Mouse (Mus musculus): ENCODE measurements around the gene Crot.

The Crot gene

GRCm38 (mm10) chr5:9035457-9035856, 38.3 kb upstream of the Crot start:
- Histone ChIP-seq H3K9me3 (ENCODE audit: low read length) (peaks cover 14% of the 10 kb centered on the region), H3K4me3 (replicated peaks; ENCODE audit: low read length) (no peak overlapping the region)
- no peak for TF ChIP-seq NANOG (IDR thresholded peaks at IDR 0.05; ENCODE audit: borderline replicate concordance, low read length)
- no peak for TF ChIP-seq POU5F1 (IDR thresholded peaks at IDR 0.05; ENCODE audit: borderline replicate concordance, low read length)
- TF ChIP-seq CTCF (conservative IDR thresholded peaks at IDR 0.05; ENCODE audit: low read length), result no peak

GRCm38 (mm10) chr5:9034535-9034934, 37.4 kb upstream of the Crot start:
- no peak for TF ChIP-seq CTCF (conservative IDR thresholded peaks at IDR 0.05; ENCODE audit: low read length)
- TF ChIP-seq NANOG (IDR thresholded peaks at IDR 0.05; ENCODE audit: borderline replicate concordance, low read length), result no peak
- TF ChIP-seq POU5F1 (IDR thresholded peaks at IDR 0.05; ENCODE audit: borderline replicate concordance, low read length), result no peak
- H3K36me3 ChIP-seq (ENCODE audit: insufficient read depth, low read length), result no peaks in the 10 kb centered on the region
- H3K4me3 ChIP-seq (replicated peaks; ENCODE audit: low read length), result no peak overlapping the region
- peaks cover 16% of the 10 kb centered on the region for H3K9me3 ChIP-seq (ENCODE audit: low read length)
- H3K27me3 ChIP-seq (ENCODE audit: insufficient read depth, low read length), result no peaks in the 10 kb centered on the region
- no peaks in the 10 kb centered on the region for H3K4me1 ChIP-seq (replicated peaks; ENCODE audit: low read depth, low read length)

More at GRCm38 (mm10) chr5:9035457-9035856, 38.3 kb upstream of the Crot start:
- no peaks in the 10 kb centered on the region for H3K4me1 ChIP-seq (replicated peaks; ENCODE audit: low read depth, low read length)
- H3K27me3 ChIP-seq (ENCODE audit: insufficient read depth, low read length), result no peaks in the 10 kb centered on the region
- no peaks in the 10 kb centered on the region for H3K36me3 ChIP-seq (ENCODE audit: insufficient read depth, low read length)

- no peaks in the 10 kb centered on the region for H3K4me1 ChIP-seq (replicated peaks; ENCODE audit: low read depth, low read length)
- TF ChIP-seq NANOG (IDR thresholded peaks at IDR 0.05; ENCODE audit: borderline replicate concordance, low read length), result no peak
- TF ChIP-seq CTCF (conservative IDR thresholded peaks at IDR 0.05; ENCODE audit: low read length), result no peak
- TF ChIP-seq POU5F1 (IDR thresholded peaks at IDR 0.05; ENCODE audit: borderline replicate concordance, low read length), result no peak
- H3K4me3 ChIP-seq (replicated peaks; ENCODE audit: low read length), result no peak overlapping the region
- no peaks in the 10 kb centered on the region for H3K27me3 ChIP-seq (ENCODE audit: insufficient read depth, low read length)
- H3K36me3 ChIP-seq (ENCODE audit: insufficient read depth, low read length), result no peaks in the 10 kb centered on the region
- H3K9me3 ChIP-seq (ENCODE audit: low read length), result peaks cover 23% of the 10 kb centered on the region
Observed at GRCm38 (mm10) chr5:9033843-9034242, 36.7 kb upstream of the Crot start.

GRCm38 (mm10) chr5:9032641-9033040, 35.5 kb upstream of the Crot start:
- Histone ChIP-seq H3K27me3 (ENCODE audit: insufficient read depth, low read length) (no peaks in the 10 kb centered on the region), H3K4me1 (replicated peaks; ENCODE audit: low read depth, low read length) (no peaks in the 10 kb centered on the region), H3K9me3 (ENCODE audit: low read length) (peaks cover 34% of the 10 kb centered on the region), H3K4me3 (replicated peaks; ENCODE audit: low read length) (no peak overlapping the region), H3K36me3 (ENCODE audit: insufficient read depth, low read length) (no peaks in the 10 kb centered on the region)
- TF ChIP-seq POU5F1 (IDR thresholded peaks at IDR 0.05; ENCODE audit: borderline replicate concordance, low read length) (no peak), NANOG (IDR thresholded peaks at IDR 0.05; ENCODE audit: borderline replicate concordance, low read length) (no peak), CTCF (conservative IDR thresholded peaks at IDR 0.05; ENCODE audit: low read length) (no peak)

DNA sequence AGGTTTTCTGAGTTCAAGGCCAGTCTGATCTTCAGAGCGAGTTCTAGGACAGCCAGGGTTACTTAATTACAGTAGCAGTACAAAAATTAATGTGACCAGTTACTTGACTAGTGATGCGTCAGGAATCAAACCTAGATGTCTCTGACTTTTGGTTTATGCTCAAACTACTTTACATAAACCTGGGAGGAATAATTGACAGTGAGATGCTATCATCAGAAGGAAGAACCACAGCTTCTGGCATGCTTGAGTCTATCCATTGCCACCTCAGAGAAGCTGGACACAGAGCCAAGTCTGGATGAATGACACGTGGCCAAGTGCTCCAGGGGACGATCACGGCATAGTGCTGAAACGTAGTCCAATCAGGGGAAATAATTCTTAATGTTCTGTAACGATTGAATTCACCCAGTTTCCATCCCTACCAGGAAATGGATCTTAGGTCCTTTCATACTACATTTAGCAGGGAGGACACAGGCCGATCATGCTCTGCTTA, 35.0 kb upstream of the Crot start:
- TF ChIP-seq NANOG (IDR thresholded peaks at IDR 0.05; ENCODE audit: borderline replicate concordance, low read length) (no peak), CTCF (conservative IDR thresholded peaks at IDR 0.05; ENCODE audit: low read length) (no peak), POU5F1 (IDR thresholded peaks at IDR 0.05; ENCODE audit: borderline replicate concordance, low read length) (no peak)
- no peak overlapping the region for H3K4me3 ChIP-seq (replicated peaks; ENCODE audit: low read length)
- H3K4me1 ChIP-seq (replicated peaks; ENCODE audit: low read depth, low read length), result no peaks in the 10 kb centered on the region
- H3K27me3 ChIP-seq (ENCODE audit: insufficient read depth, low read length), result no peaks in the 10 kb centered on the region
- H3K36me3 ChIP-seq (ENCODE audit: insufficient read depth, low read length), result no peaks in the 10 kb centered on the region
- H3K9me3 ChIP-seq (ENCODE audit: low read length), result peaks cover 39% of the 10 kb centered on the region

DNA sequence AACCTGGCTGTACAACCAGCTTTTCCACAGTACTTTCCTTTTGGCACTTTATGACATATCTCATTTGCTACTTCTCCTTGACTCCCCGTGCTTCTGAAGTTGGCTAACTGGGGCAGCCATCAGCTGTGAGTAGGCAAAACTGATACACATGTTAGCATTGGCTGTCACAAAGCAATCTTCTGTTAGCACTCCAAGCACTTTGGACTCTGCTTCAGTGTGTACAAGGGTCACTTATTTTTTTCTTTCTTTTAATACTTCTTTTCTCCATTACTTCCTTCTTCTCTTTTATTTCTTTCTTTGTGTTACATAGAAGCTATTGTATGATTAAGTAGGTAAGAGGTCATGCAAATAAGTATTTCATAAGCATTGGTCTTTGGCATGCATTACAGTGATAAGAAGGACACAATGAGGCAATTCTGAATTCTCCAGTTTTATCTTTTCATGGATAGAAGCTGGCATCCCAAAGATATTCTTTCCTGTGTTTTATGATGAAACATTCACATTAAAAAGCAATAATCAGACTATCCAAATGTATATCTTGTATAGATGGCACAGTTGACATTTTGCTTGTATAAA, 31.2 kb upstream of the Crot start:
- no peaks in the 10 kb centered on the region for H3K4me1 ChIP-seq (replicated peaks; ENCODE audit: low read depth, low read length)
- H3K36me3 ChIP-seq (ENCODE audit: insufficient read depth, low read length), result no peaks in the 10 kb centered on the region
- no peak for TF ChIP-seq CTCF (conservative IDR thresholded peaks at IDR 0.05; ENCODE audit: low read length)
- TF ChIP-seq NANOG (IDR thresholded peaks at IDR 0.05; ENCODE audit: borderline replicate concordance, low read length), result no peak
- TF ChIP-seq POU5F1 (IDR thresholded peaks at IDR 0.05; ENCODE audit: borderline replicate concordance, low read length), result no peak
- H3K27me3 ChIP-seq (ENCODE audit: insufficient read depth, low read length), result no peaks in the 10 kb centered on the region
- no peak overlapping the region for H3K4me3 ChIP-seq (replicated peaks; ENCODE audit: low read length)
- H3K9me3 ChIP-seq (ENCODE audit: low read length), result peaks cover 48% of the 10 kb centered on the region

- no peaks in the 10 kb centered on the region for H3K4me1 ChIP-seq (replicated peaks; ENCODE audit: low read depth, low read length)
- H3K36me3 ChIP-seq (ENCODE audit: insufficient read depth, low read length), result no peaks in the 10 kb centered on the region
- TF ChIP-seq CTCF (conservative IDR thresholded peaks at IDR 0.05; ENCODE audit: low read length) (no peak), POU5F1 (IDR thresholded peaks at IDR 0.05; ENCODE audit: borderline replicate concordance, low read length) (no peak), NANOG (IDR thresholded peaks at IDR 0.05; ENCODE audit: borderline replicate concordance, low read length) (no peak)
- H3K4me3 ChIP-seq (replicated peaks; ENCODE audit: low read length), result no peak overlapping the region
- H3K9me3 ChIP-seq (ENCODE audit: low read length), result no peaks in the 10 kb centered on the region
- H3K27me3 ChIP-seq (ENCODE audit: insufficient read depth, low read length), result no peaks in the 10 kb centered on the region
Observed at GRCm38 (mm10) chr5:9015352-9015751, 18.2 kb upstream of the Crot start.

DNA sequence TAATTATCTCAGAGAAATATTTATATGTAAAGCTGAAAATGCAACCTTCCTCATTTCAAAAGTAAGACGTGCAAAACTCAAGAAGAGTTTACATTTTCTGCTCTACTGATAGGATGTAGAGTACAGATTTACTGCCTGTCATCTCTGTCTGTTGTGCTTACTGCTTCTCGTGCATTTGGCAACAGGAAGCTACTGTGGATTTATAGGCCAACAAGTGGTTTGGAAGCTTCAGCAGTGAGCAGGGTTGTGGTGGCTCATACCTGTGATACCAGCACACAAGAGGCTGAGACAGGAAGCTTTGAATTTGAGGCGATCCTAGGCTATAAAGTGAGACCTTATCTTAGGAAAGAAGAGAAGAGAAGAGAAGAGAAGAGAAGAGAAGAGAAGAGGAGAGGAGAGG, 17.6 kb upstream of the Crot start:
- Histone ChIP-seq H3K4me1 (replicated peaks; ENCODE audit: low read depth, low read length) (no peaks in the 10 kb centered on the region), H3K27me3 (ENCODE audit: insufficient read depth, low read length) (no peaks in the 10 kb centered on the region), H3K36me3 (ENCODE audit: insufficient read depth, low read length) (no peaks in the 10 kb centered on the region), H3K4me3 (replicated peaks; ENCODE audit: low read length) (no peak overlapping the region), H3K9me3 (ENCODE audit: low read length) (no peaks in the 10 kb centered on the region)
- TF ChIP-seq POU5F1 (IDR thresholded peaks at IDR 0.05; ENCODE audit: borderline replicate concordance, low read length) (no peak), NANOG (IDR thresholded peaks at IDR 0.05; ENCODE audit: borderline replicate concordance, low read length) (no peak), CTCF (conservative IDR thresholded peaks at IDR 0.05; ENCODE audit: low read length) (no peak)

- no peaks in the 10 kb centered on the region for H3K27me3 ChIP-seq (ENCODE audit: insufficient read depth, low read length)
- H3K9me3 ChIP-seq (ENCODE audit: low read length), result no peaks in the 10 kb centered on the region
- no peak overlapping the region for H3K4me3 ChIP-seq (replicated peaks; ENCODE audit: low read length)
Observed at GRCm38 (mm10) chr5:9011374-9011773, 14.2 kb upstream of the Crot start.

More at GRCm38 (mm10) chr5:9011374-9011773, 14.2 kb upstream of the Crot start:
- no peak for TF ChIP-seq POU5F1 (IDR thresholded peaks at IDR 0.05; ENCODE audit: borderline replicate concordance, low read length)
- TF ChIP-seq NANOG (IDR thresholded peaks at IDR 0.05; ENCODE audit: borderline replicate concordance, low read length), result no peak
- TF ChIP-seq CTCF (conservative IDR thresholded peaks at IDR 0.05; ENCODE audit: low read length), result no peak
- H3K36me3 ChIP-seq (ENCODE audit: insufficient read depth, low read length), result no peaks in the 10 kb centered on the region
- peaks cover 5% of the 10 kb centered on the region for H3K4me1 ChIP-seq (replicated peaks; ENCODE audit: low read depth, low read length)
